Mouse (Mus musculus): ENCODE results near the gene Vmac. TPM values are rescaled to one million over a fixed set of nuclear protein-coding genes. Genes with fewer than 3 reads are reported as not detected.

The Vmac gene
- total RNA-seq, 2 experiments from 2014 or later: 5.4 to 5.8 TPM

- no peak for DNase-seq
- intact Hi-C loops (cut with DNase I; ENCODE audit: low total_unique reads): no loop called here
Measured at GRCm38 (mm10) chr17:56744173-56744572, 26.4 kb upstream of the Vmac start.

- DNase-seq: no peak
- intact Hi-C loops (cut with DNase I; ENCODE audit: low total_unique reads): no loop called here
Measured at GRCm38 (mm10) chr17:56740788-56741160, 23.0 kb upstream of the Vmac start.

- intact Hi-C loops (cut with DNase I; ENCODE audit: low total_unique reads): no loop called here
- no peak for DNase-seq
Measured at GRCm38 (mm10) chr17:56740118-56740787, 22.4 kb upstream of the Vmac start.

GRCm38 (mm10) chr17:56738221-56738620, 20.4 kb upstream of the Vmac start:
- intact Hi-C loops (cut with DNase I; ENCODE audit: low total_unique reads): no loop called here
- DNase-seq: no peak

- intact Hi-C loops (cut with DNase I; ENCODE audit: low total_unique reads): no loop called here
- DNase-seq: no peak
Measured at GRCm38 (mm10) chr17:56736534-56736933, 18.7 kb upstream of the Vmac start.

GRCm38 (mm10) chr17:56729656-56730055, 11.8 kb upstream of the Vmac start:
- DNase-seq: no peak
- intact Hi-C loops (cut with DNase I; ENCODE audit: low total_unique reads): no loop called here

- intact Hi-C loops (cut with DNase I; ENCODE audit: low total_unique reads): no loop called here
- DNase-seq: no peak
Measured at GRCm38 (mm10) chr17:56729151-56729550, 11.3 kb upstream of the Vmac start.

GRCm38 (mm10) chr17:56728117-56728516, 10.3 kb upstream of the Vmac start:
- DNase-seq: peak; percentile 37
- intact Hi-C loops (cut with DNase I; ENCODE audit: low total_unique reads): no loop called here

GRCm38 (mm10) chr17:56727659-56728058, 9.8 kb upstream of the Vmac start:
- intact Hi-C loops (cut with DNase I; ENCODE audit: low total_unique reads): no loop called here
- no peak for DNase-seq

GRCm38 (mm10) chr17:56727029-56727649, 9.3 kb upstream of the Vmac start:
- DNase-seq: no peak
- intact Hi-C loops (cut with DNase I; ENCODE audit: low total_unique reads): no loop called here

- intact Hi-C loops (cut with DNase I; ENCODE audit: low total_unique reads): loop anchor here (5.0 kb wide), 1 partner anchor 34 kb away; the partner anchor contains the start of gene Nrtn
- no peak for DNase-seq
Measured at GRCm38 (mm10) chr17:56723419-56724161, 5.8 kb upstream of the Vmac start.

GRCm38 (mm10) chr17:56722441-56722840, 4.6 kb upstream of the Vmac start:
- intact Hi-C loops (cut with DNase I; ENCODE audit: low total_unique reads): loop anchor here (5.0 kb wide), 1 partner anchor 35 kb away; the partner anchor contains the start of gene Nrtn

GRCm38 (mm10) chr17:56716655-56717362, 1.0 kb downstream of the Vmac start:
- intact Hi-C loops (cut with DNase I; ENCODE audit: low total_unique reads): no loop called here
- peak; percentile 94 for DNase-seq

More at GRCm38 (mm10) chr17:56722441-56722840, 4.6 kb upstream of the Vmac start:
- peak; percentile 73 for DNase-seq

- no peak for DNase-seq
- intact Hi-C loops (cut with DNase I; ENCODE audit: low total_unique reads): no loop called here
Measured at GRCm38 (mm10) chr17:56715914-56716654, 1.7 kb downstream of the Vmac start.

- intact Hi-C loops (cut with DNase I; ENCODE audit: low total_unique reads): no loop called here
- DNase-seq: no peak
Measured at GRCm38 (mm10) chr17:56715360-56715759, 2.5 kb downstream of the Vmac start.

GRCm38 (mm10) chr17:56709708-56710107, 8.1 kb downstream of the Vmac start:
- intact Hi-C loops (cut with DNase I; ENCODE audit: low total_unique reads): no loop called here
- no peak for DNase-seq

- DNase-seq: no peak
- intact Hi-C loops (cut with DNase I; ENCODE audit: low total_unique reads): no loop called here
Measured at GRCm38 (mm10) chr17:56708692-56709091, 9.1 kb downstream of the Vmac start.

- DNase-seq: no peak
- intact Hi-C loops (cut with DNase I; ENCODE audit: low total_unique reads): no loop called here
Measured at GRCm38 (mm10) chr17:56706515-56706914, 11.3 kb downstream of the Vmac start.

- DNase-seq: no peak
- intact Hi-C loops (cut with DNase I; ENCODE audit: low total_unique reads): no loop called here
Measured at GRCm38 (mm10) chr17:56703038-56703437, 14.8 kb downstream of the Vmac start.

Measured in gastrocnemius, postnatal 14 days (tissue).